Mouse (Mus musculus) embryonic fibroblast, embryonic 13.5 days (primary cell): ENCODE data around the gene Slc7a6.

ENCODE experiments used
- CTCF ChIP-seq: IDR thresholded peaks from 2 replicates; pipeline ENCODE4 v1.5.1; 2011; ENCODE audit warnings: mild to moderate bottlenecking, control low read depth, low read length, moderate library complexity, borderline replicate concordance; ENCODE audit not compliant: insufficient read depth
- POLR2A ChIP-seq: IDR thresholded peaks from 2 replicates; pipeline ENCODE4 v1.6.1; 2011; ENCODE audit warnings: low read depth, mild to moderate bottlenecking, control low read depth, low read length, moderate library complexity

GRCm38 (mm10) chr8:106133526-106133925 lies 35.1 kb upstream of the Slc7a6 start:
- TF ChIP-seq CTCF (no peak), POLR2A (no peak)
